Mouse (Mus musculus): Measurements from ENCODE around the gene Tnfsf14. TPM values are rescaled to one million over a fixed set of nuclear protein-coding genes. Genes with fewer than 3 reads are reported as not detected.

Tnfsf14 gene
- total RNA-seq, 1 experiment = 0.13 TPM

GRCm38 (mm10) chr17:57148343-57148742 is 45.6 kb downstream of the Tnfsf14 start:
- H3K9me3 ChIP-seq (ENCODE audit: control insufficient read depth, insufficient read depth, low read depth, low read length) = no peaks in the 10 kb centered on the region
- in situ Hi-C loops (cut with MboI; ENCODE audit: low sequenced_read_pairs in 2 of 2, unreplicated experiment in 2 of 2) = no loop called here
- no peak overlapping the region for H3K4me3 ChIP-seq (ENCODE audit: insufficient read depth in 1 of 2, low read depth in 1 of 2, low read length in 2 of 2, poor library complexity in 1 of 2, severe bottlenecking in 1 of 2)
- TF ChIP-seq MAFK (IDR thresholded peaks at IDR 0.05; ENCODE audit: insufficient read depth, low read depth, low read length) = no peak
- TF ChIP-seq ZC3H11A (IDR thresholded peaks at IDR 0.05; ENCODE audit: borderline replicate concordance, low read depth, low read length) = no peak
- TF ChIP-seq CHD2 (IDR thresholded peaks at IDR 0.05; ENCODE audit: low read depth, low read length) = no peak
- no peak for TF ChIP-seq ZNF384 (IDR thresholded peaks at IDR 0.05; ENCODE audit: low read depth, low read length)
- TF ChIP-seq HCFC1 (IDR thresholded peaks at IDR 0.05; ENCODE audit: borderline replicate concordance, insufficient read depth, low read length) = no peak
- no peaks in the 10 kb centered on the region; a peak in 1 of 4 replicates for H3K4me1 ChIP-seq (ENCODE audit: control insufficient read depth in 2 of 2, insufficient read depth in 2 of 2, low read length in 2 of 2, poor library complexity in 1 of 2)
- no peaks in the 10 kb centered on the region for H3K36me3 ChIP-seq (ENCODE audit: control insufficient read depth, insufficient read depth, low read length, poor library complexity, severe bottlenecking)
- no peak for DNase-seq (ENCODE audit: low read depth, low spot score)
- H3K27ac ChIP-seq (ENCODE audit: insufficient read depth, low read depth, low read length, poor library complexity, severe bottlenecking) = no peak overlapping the region
- no peak overlapping the region for H3K9ac ChIP-seq (ENCODE audit: insufficient read depth, low read depth, low read length, poor library complexity, severe bottlenecking)

- Histone ChIP-seq H3K9ac (ENCODE audit: insufficient read depth, low read depth, low read length, poor library complexity, severe bottlenecking) (no peak overlapping the region), H3K36me3 (ENCODE audit: control insufficient read depth, insufficient read depth, low read length, poor library complexity, severe bottlenecking) (no peaks in the 10 kb centered on the region), H3K9me3 (ENCODE audit: control insufficient read depth, insufficient read depth, low read depth, low read length) (no peaks in the 10 kb centered on the region), H3K4me1 (ENCODE audit: control insufficient read depth in 2 of 2, insufficient read depth in 2 of 2, low read length in 2 of 2, poor library complexity in 1 of 2) (no peaks in the 10 kb centered on the region; a peak in 1 of 4 replicates), H3K27ac (ENCODE audit: insufficient read depth, low read depth, low read length, poor library complexity, severe bottlenecking) (no peak overlapping the region), H3K4me3 (ENCODE audit: insufficient read depth in 1 of 2, low read depth in 1 of 2, low read length in 2 of 2, poor library complexity in 1 of 2, severe bottlenecking in 1 of 2) (no peak overlapping the region)
- in situ Hi-C loops (cut with MboI; ENCODE audit: low sequenced_read_pairs in 2 of 2, unreplicated experiment in 2 of 2) = no loop called here
- no peak for TF ChIP-seq ZC3H11A (IDR thresholded peaks at IDR 0.05; ENCODE audit: borderline replicate concordance, low read depth, low read length)
- no peak for DNase-seq (ENCODE audit: low read depth, low spot score)
Measured at GRCm38 (mm10) chr17:57145115-57145514, 48.9 kb downstream of the Tnfsf14 start.

- in situ Hi-C loops (cut with MboI; ENCODE audit: low sequenced_read_pairs in 2 of 2, unreplicated experiment in 2 of 2) = no loop called here
- no peaks in the 10 kb centered on the region for H3K9me3 ChIP-seq (ENCODE audit: control insufficient read depth, insufficient read depth, low read depth, low read length)
- no peaks in the 10 kb centered on the region for H3K36me3 ChIP-seq (ENCODE audit: control insufficient read depth, insufficient read depth, low read length, poor library complexity, severe bottlenecking)
- no peak overlapping the region for H3K4me3 ChIP-seq (ENCODE audit: insufficient read depth in 1 of 2, low read depth in 1 of 2, low read length in 2 of 2, poor library complexity in 1 of 2, severe bottlenecking in 1 of 2)
- DNase-seq (ENCODE audit: low read depth, low spot score) = no peak
- TF ChIP-seq CHD2 (IDR thresholded peaks at IDR 0.05; ENCODE audit: low read depth, low read length) (no peak), HCFC1 (IDR thresholded peaks at IDR 0.05; ENCODE audit: borderline replicate concordance, insufficient read depth, low read length) (no peak), MAFK (IDR thresholded peaks at IDR 0.05; ENCODE audit: insufficient read depth, low read depth, low read length) (no peak), ZNF384 (IDR thresholded peaks at IDR 0.05; ENCODE audit: low read depth, low read length) (no peak), ZC3H11A (IDR thresholded peaks at IDR 0.05; ENCODE audit: borderline replicate concordance, low read depth, low read length) (no peak)
- H3K9ac ChIP-seq (ENCODE audit: insufficient read depth, low read depth, low read length, poor library complexity, severe bottlenecking) = no peak overlapping the region
- H3K4me1 ChIP-seq (ENCODE audit: control insufficient read depth in 2 of 2, insufficient read depth in 2 of 2, low read length in 2 of 2, poor library complexity in 1 of 2) = no peaks in the 10 kb centered on the region; a peak in 1 of 4 replicates
- H3K27ac ChIP-seq (ENCODE audit: insufficient read depth, low read depth, low read length, poor library complexity, severe bottlenecking) = no peak overlapping the region
Measured at GRCm38 (mm10) chr17:57143704-57144103, 50.3 kb downstream of the Tnfsf14 start.

- in situ Hi-C loops (cut with MboI; ENCODE audit: low sequenced_read_pairs in 2 of 2, unreplicated experiment in 2 of 2) = no loop called here
- H3K9ac ChIP-seq (ENCODE audit: insufficient read depth, low read depth, low read length, poor library complexity, severe bottlenecking) = no peak overlapping the region
- H3K4me1 ChIP-seq (ENCODE audit: control insufficient read depth in 2 of 2, insufficient read depth in 2 of 2, low read length in 2 of 2, poor library complexity in 1 of 2) = no peaks in the 10 kb centered on the region; a peak in 1 of 4 replicates
- DNase-seq (ENCODE audit: low read depth, low spot score) = no peak
- H3K27ac ChIP-seq (ENCODE audit: insufficient read depth, low read depth, low read length, poor library complexity, severe bottlenecking) = no peak overlapping the region
- H3K36me3 ChIP-seq (ENCODE audit: control insufficient read depth, insufficient read depth, low read length, poor library complexity, severe bottlenecking) = no peaks in the 10 kb centered on the region
- H3K4me3 ChIP-seq (ENCODE audit: insufficient read depth in 1 of 2, low read depth in 1 of 2, low read length in 2 of 2, poor library complexity in 1 of 2, severe bottlenecking in 1 of 2) = no peak overlapping the region
- TF ChIP-seq HCFC1 (IDR thresholded peaks at IDR 0.05; ENCODE audit: borderline replicate concordance, insufficient read depth, low read length) (no peak), CHD2 (IDR thresholded peaks at IDR 0.05; ENCODE audit: low read depth, low read length) (no peak), ZC3H11A (IDR thresholded peaks at IDR 0.05; ENCODE audit: borderline replicate concordance, low read depth, low read length) (no peak), ZNF384 (IDR thresholded peaks at IDR 0.05; ENCODE audit: low read depth, low read length) (no peak), MAFK (IDR thresholded peaks at IDR 0.05; ENCODE audit: insufficient read depth, low read depth, low read length) (no peak)
- H3K9me3 ChIP-seq (ENCODE audit: control insufficient read depth, insufficient read depth, low read depth, low read length) = no peaks in the 10 kb centered on the region
Measured at GRCm38 (mm10) chr17:57139708-57140107, 54.3 kb downstream of the Tnfsf14 start.

Other genes starting within 250 kb of the Tnfsf14 start
- gene Acer1, start 212.1 kb downstream of the Tnfsf14 start, total RNA-seq (2012; rRNA removed) = 0.54 and 0.74 TPM in 2 replicates
- gene Clpp, start 203.9 kb downstream of the Tnfsf14 start, total RNA-seq (2012; rRNA removed) = 185 and 187 TPM in 2 replicates
- 37.1 and 39.5 TPM in 2 replicates for gene Alkbh7, start 196.8 kb downstream of the Tnfsf14 start, total RNA-seq (2012; rRNA removed)
- gene Pspn, start 194.2 kb downstream of the Tnfsf14 start, total RNA-seq (2012; rRNA removed) = not detected in 2 replicates
- 71.6 and 101 TPM in 2 replicates for gene Gtf2f1, start 182.9 kb downstream of the Tnfsf14 start, total RNA-seq (2012; rRNA removed)
- not detected in 2 replicates for gene Gm17949, start 182.7 kb downstream of the Tnfsf14 start, total RNA-seq (2012; rRNA removed)
- gene Khsrp, start 162.7 kb downstream of the Tnfsf14 start, total RNA-seq (2012; rRNA removed) = 81.7 and 82.3 TPM in 2 replicates
- gene Slc25a41, start 152.5 kb downstream of the Tnfsf14 start, total RNA-seq (2012; rRNA removed) = 0.37 and 0.40 TPM in 2 replicates
- gene Crb3, start 135.1 kb downstream of the Tnfsf14 start, total RNA-seq (2012; rRNA removed) = 6.2 and 15.4 TPM in 2 replicates
- 5.2 and 5.9 TPM in 2 replicates for gene Slc25a23, start 134.3 kb downstream of the Tnfsf14 start, total RNA-seq (2012; rRNA removed)
- 0.45 and 0.53 TPM in 2 replicates for gene Dennd1c, start 115.7 kb downstream of the Tnfsf14 start, total RNA-seq (2012; rRNA removed)
- 0.32 and 0.89 TPM in 2 replicates for gene Tubb4a, start 106.4 kb downstream of the Tnfsf14 start, total RNA-seq (2012; rRNA removed)
- gene Tnfsf9, start 88.9 kb downstream of the Tnfsf14 start, total RNA-seq (2012; rRNA removed) = 8.9 and 10.6 TPM in 2 replicates
- gene Cd70, start 44.4 kb downstream of the Tnfsf14 start, total RNA-seq (2012; rRNA removed) = 1.2 TPM in 1 of 2 replicates, not detected in the other
- gene C3, start 34.0 kb upstream of the Tnfsf14 start, total RNA-seq (2012; rRNA removed) = 0.22 and 0.37 TPM in 2 replicates
- gene Gpr108, start 54.3 kb upstream of the Tnfsf14 start, total RNA-seq (2012; rRNA removed) = 25.0 and 32.8 TPM in 2 replicates
- 40.6 and 45.5 TPM in 2 replicates for gene Trip10, start 55.3 kb upstream of the Tnfsf14 start, total RNA-seq (2012; rRNA removed)
- gene Vav1, start 84.9 kb upstream of the Tnfsf14 start, total RNA-seq (2012; rRNA removed) = 1.1 and 1.3 TPM in 2 replicates
- 0.22 TPM in 1 of 2 replicates, not detected in the other for gene Adgre1, start 164.5 kb upstream of the Tnfsf14 start, total RNA-seq (2012; rRNA removed)

Data from ES-E14 (cell line).